Mouse (Mus musculus) heart, embryonic 14.5 days (tissue): ENCODE results near the gene Mex3a. TPM values are rescaled to one million over a fixed set of nuclear protein-coding genes. Genes with fewer than 3 reads are reported as not detected.

Experiments used
- ATAC-seq: fragments of 200-750 bp; cut with Nextera tagmentation; 2 replicates; pipeline ENCODE4 v1.8.0; 2017; ENCODE audit warnings: low read depth, moderate TSS enrichment; ENCODE audit not compliant: insufficient number of reproducible peaks, insufficient read depth, low FRiP score
- H3K27ac ChIP-seq, 2 experiments: fragments of 200-500 bp in 1 of 2; fragments of 300-500 bp in 1 of 2; sonication (generic) in 1 of 2; replicated peaks in 1 of 2; 2 replicates each; pipeline ENCODE4 v1.5.1; 2012 to 2014; ENCODE audit warnings: low read depth in 2 of 2, low read length in 2 of 2, control low read depth in 1 of 2, mild to moderate bottlenecking in 1 of 2, mixed read lengths in 1 of 2; ENCODE audit not compliant: control insufficient read depth in 1 of 2, insufficient read depth in 1 of 2
- H3K27me3 ChIP-seq: fragments of 300-500 bp; sonication (generic); 2 replicates; pipeline ENCODE4 v1.6.1; 2014; ENCODE audit warnings: mild to moderate bottlenecking, low read length, control low read depth; ENCODE audit not compliant: control insufficient read depth, insufficient read depth
- H3K36me3 ChIP-seq: fragments of 300-500 bp; sonication (generic); 2 replicates; pipeline ENCODE4 v1.6.1; 2014; ENCODE audit warnings: mild to moderate bottlenecking, control low read depth, low read length, mixed read lengths; ENCODE audit not compliant: control insufficient read depth, insufficient read depth
- H3K4me1 ChIP-seq, 2 experiments: fragments of 200-500 bp in 1 of 2; fragments of 300-500 bp in 1 of 2; sonication (generic) in 1 of 2; 2 replicates each; pipeline ENCODE4 v1.6.1; 2012 to 2014; ENCODE audit warnings: low read length in 2 of 2, control low read depth in 1 of 2, mixed read lengths in 1 of 2; ENCODE audit not compliant: control insufficient read depth in 2 of 2, insufficient read depth in 2 of 2
- H3K4me2 ChIP-seq: fragments of 300-500 bp; sonication (generic); 2 replicates; pipeline ENCODE4 v1.6.1; 2014; ENCODE audit warnings: mild to moderate bottlenecking, low read length
- H3K4me3 ChIP-seq, 2 experiments: fragments of 200-500 bp in 1 of 2; fragments of 300-500 bp in 1 of 2; sonication (generic) in 1 of 2; 2 replicates each; pipeline ENCODE4 v1.5.1; 2012 to 2014; ENCODE audit warnings: low read length in 2 of 2, mild to moderate bottlenecking in 2 of 2, control low read depth in 1 of 2, low read depth in 1 of 2, moderate library complexity in 1 of 2; ENCODE audit not compliant: control insufficient read depth in 1 of 2, insufficient read depth in 1 of 2
- H3K9ac ChIP-seq: fragments of 300-500 bp; sonication (generic); 2 replicates; pipeline ENCODE4 v1.6.1; 2014; ENCODE audit warnings: mild to moderate bottlenecking, low read length
- H3K9me3 ChIP-seq: fragments of 300-500 bp; sonication (generic); 2 replicates; pipeline ENCODE4 v1.6.1; 2016; ENCODE audit warnings: low read length, control low read depth; ENCODE audit not compliant: control insufficient read depth
- WGBS: fragments of 180-500 bp; shearing (Covaris S2); extraction: QIAGEN DNeasy Blood & Tissue Kit; methylation state at CpG from one replicate; pipeline ENCODE4 v1.1.7; 2014; 5-methylcytosine and 5-hydroxymethylcytosine counted together
- polyA plus RNA-seq: library from polyadenylated mRNA; unstranded; fragments of >200 nt; fragmentation: Nextera tagmentation; extraction: Ambion mirVana; gene quantifications from 2 replicates; pipeline ENCODE4 v1.2.1, GENCODE M21; 2014

Gene Mex3a
- polyA plus RNA-seq, 1 experiment from 2014 or later, result 11.0 TPM

DNA sequence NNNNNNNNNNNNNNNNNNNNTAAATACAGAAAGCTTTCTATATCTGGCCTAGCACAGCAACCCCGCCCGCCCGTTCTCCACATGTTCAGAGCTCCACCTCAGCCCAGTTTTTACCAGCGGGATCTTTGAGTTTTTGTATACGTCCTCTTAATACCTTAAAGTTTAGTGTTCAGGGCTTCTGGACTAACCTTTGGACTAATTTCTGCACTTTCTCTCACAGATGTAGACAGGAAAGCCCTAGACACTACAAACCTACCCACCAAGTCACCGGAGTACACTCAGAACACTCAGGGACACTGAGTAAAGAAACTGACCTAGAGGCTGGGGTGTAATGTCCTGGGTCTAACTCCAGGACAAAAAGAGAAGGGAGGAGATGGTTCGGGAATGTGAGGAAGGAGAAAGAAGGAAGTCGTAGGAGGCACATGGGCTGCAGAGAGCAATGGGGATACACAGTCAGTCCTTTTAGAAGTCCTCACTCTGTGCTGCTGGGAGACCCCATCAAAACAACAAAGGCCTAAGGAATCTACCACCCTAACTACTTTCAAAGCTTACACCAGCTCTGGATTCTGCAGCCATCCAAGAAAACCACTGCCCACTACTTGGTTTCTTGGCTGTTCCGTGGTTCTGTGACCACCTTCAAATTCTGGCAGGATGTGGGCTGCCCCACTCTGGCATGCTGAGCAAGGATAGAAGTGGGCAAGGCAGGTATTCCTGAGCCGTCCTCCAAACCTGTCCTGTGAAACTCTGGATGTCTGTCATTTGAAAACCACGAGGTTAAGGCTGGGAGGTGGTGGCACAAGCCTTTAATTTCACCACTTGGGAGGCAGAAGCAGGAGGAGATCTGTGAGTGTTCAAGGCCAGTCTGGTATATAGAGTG is 38.3 kb upstream of the Mex3a start:
- 64% methylated on average over 11 of the region's 11 CpGs for WGBS
- Histone ChIP-seq H3K4me1 (peaks cover 52 to 70% of the 10 kb centered on the region in 2 experiments), H3K4me3 (no peak overlapping the region)

DNA sequence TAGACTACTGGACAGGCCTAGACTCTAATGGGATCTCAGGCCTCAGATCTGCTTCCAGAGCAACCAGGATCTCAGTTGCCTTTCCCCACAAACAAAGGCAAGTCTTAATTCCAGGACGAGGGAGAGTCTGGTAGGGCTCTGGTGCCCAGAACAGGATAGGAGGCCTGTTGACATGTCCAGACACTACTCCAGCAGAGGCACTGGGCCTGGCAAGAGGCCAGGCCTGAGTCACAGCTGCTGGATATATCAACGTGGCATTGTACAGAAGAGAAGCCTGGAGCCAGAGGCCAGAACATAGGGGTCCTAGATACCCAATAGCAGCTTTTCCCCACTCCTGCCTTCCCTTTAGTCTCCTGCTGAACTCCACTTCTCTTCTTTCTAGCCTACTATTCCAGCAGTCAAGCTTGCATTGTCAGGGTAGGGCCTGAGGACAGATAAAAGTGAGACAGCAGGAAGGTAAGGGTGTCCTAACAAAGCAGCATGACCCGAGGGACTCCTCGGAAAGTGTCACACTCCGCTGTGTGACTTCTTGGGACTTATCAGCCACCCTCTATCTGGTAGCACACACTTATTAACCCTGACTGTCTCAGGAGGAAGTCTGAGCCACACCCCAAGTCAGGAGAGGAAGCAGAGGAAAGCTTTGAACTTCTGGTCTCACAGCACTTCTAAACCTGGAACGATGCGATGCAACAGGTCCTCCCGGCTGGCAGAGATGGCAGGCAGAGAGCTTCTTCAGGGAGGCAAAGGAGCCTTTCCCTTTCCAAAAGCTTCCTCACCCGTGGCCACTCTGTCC is 37.2 kb upstream of the Mex3a start:
- no peaks in the 10 kb centered on the region for H3K9me3 ChIP-seq
- H3K4me3 ChIP-seq, result no peak overlapping the region
- ATAC-seq, result peak; percentile 68
- WGBS, result 22% methylated on average over 9 of the region's 9 CpGs
- H3K27me3 ChIP-seq, result no peaks in the 10 kb centered on the region
- H3K4me2 ChIP-seq, result peak overlapping the region; percentile 30
- peaks cover 16% of the 10 kb centered on the region for H3K36me3 ChIP-seq
- H3K9ac ChIP-seq, result peak overlapping the region; percentile 79
- H3K27ac ChIP-seq, result peak overlapping the region; percentile 93 to 98
- peaks cover 44 to 59% of the 10 kb centered on the region in 2 experiments for H3K4me1 ChIP-seq

More for the DNA sequence above, 38.3 kb upstream of the Mex3a start:
- Histone ChIP-seq H3K27me3 (no peaks in the 10 kb centered on the region), H3K9me3 (no peaks in the 10 kb centered on the region), H3K9ac (peak overlapping the region; percentile 79), H3K4me2 (peak overlapping the region; percentile 87), H3K36me3 (peaks cover 11% of the 10 kb centered on the region), H3K27ac (peak overlapping the region; percentile 93 to 98)
- no peak for ATAC-seq

DNA sequence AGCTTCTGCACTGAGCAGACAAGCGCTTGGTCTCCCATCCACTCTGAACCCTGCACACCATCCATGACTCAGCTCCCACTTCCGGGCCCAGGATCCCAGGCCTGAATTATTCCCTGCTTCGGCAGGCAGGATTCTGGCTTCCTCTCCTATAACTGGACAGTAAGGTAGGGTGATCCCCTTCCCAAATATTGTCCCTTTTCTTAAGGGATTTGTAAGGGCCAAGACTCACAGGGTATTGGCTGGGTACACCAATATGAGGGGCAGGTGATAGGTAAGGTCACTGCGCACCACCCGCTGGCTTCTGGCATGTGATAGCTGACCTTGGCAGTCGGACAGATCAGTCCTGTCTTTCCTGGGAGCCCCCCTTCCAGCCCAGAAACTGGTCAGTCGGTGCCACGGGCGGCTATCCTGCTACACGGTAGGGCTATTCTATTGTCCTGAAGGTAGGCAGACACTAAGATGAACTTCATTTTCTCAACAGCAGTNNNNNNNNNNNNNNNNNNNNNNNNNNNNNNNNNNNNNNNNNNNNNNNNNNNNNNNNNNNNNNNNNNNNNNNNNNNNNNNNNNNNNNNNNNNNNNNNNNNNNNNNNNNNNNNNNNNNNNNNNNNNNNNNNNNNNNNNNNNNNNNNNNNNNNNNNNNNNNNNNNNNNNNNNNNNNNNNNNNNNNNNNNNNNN is 36.3 kb upstream of the Mex3a start:
- no peak overlapping the region for H3K4me3 ChIP-seq
- peaks cover 16% of the 10 kb centered on the region for H3K36me3 ChIP-seq
- H3K4me2 ChIP-seq, result peak overlapping the region; percentile 30; the same call in 1 of the 2 replicates
- WGBS, result 67% methylated on average over 10 of the region's 10 CpGs
- H3K27me3 ChIP-seq, result no peaks in the 10 kb centered on the region
- peak overlapping the region; percentile 79 for H3K9ac ChIP-seq
- H3K9me3 ChIP-seq, result no peaks in the 10 kb centered on the region
- ATAC-seq, result no peak
- H3K27ac ChIP-seq, result peak overlapping the region; percentile 93 to 98
- H3K4me1 ChIP-seq, result peaks cover 45 to 55% of the 10 kb centered on the region in 2 experiments

DNA sequence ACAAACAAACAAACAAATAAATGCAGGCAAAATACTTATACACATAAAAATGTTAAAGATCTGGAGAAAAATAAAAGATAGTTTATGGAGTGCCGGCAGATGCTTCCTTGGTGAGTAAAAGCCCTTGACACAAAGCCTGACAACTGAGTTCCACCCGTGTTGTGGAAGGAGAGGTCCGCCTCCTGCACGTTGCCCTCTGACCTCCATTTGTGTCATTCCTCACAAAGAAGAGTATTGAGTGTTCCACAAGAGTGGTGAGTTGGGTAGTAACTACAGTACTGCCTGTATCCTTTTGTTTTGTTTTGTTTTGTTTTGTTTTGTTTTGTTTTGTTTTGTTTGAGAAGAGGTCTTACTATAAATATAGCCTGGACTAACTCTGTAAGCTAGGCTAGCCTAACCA is 32.6 kb upstream of the Mex3a start:
- Histone ChIP-seq H3K9me3 (no peaks in the 10 kb centered on the region), H3K36me3 (peaks cover 16% of the 10 kb centered on the region), H3K4me1 (peaks cover 29 to 53% of the 10 kb centered on the region in 2 experiments), H3K4me2 (no peak overlapping the region), H3K27me3 (no peaks in the 10 kb centered on the region), H3K4me3 (no peak overlapping the region), H3K9ac (no peak overlapping the region), H3K27ac (no peak overlapping the region)
- WGBS, result 82% methylated on average over 4 of the region's 4 CpGs
- no peak for ATAC-seq

GRCm38 (mm10) chr3:88500087-88500486 is 32.1 kb upstream of the Mex3a start:
- 80% methylated on average over 7 of the region's 7 CpGs for WGBS
- Histone ChIP-seq H3K36me3 (peaks cover 16% of the 10 kb centered on the region), H3K4me1 (peaks cover 24 to 48% of the 10 kb centered on the region in 2 experiments), H3K4me3 (no peak overlapping the region), H3K27ac (no peak overlapping the region), H3K4me2 (peak overlapping the region; percentile 94; the same call in 1 of the 2 replicates), H3K9ac (peak overlapping the region; percentile 93; the same call in 1 of the 2 replicates), H3K9me3 (no peaks in the 10 kb centered on the region), H3K27me3 (no peaks in the 10 kb centered on the region)
- no peak for ATAC-seq

DNA sequence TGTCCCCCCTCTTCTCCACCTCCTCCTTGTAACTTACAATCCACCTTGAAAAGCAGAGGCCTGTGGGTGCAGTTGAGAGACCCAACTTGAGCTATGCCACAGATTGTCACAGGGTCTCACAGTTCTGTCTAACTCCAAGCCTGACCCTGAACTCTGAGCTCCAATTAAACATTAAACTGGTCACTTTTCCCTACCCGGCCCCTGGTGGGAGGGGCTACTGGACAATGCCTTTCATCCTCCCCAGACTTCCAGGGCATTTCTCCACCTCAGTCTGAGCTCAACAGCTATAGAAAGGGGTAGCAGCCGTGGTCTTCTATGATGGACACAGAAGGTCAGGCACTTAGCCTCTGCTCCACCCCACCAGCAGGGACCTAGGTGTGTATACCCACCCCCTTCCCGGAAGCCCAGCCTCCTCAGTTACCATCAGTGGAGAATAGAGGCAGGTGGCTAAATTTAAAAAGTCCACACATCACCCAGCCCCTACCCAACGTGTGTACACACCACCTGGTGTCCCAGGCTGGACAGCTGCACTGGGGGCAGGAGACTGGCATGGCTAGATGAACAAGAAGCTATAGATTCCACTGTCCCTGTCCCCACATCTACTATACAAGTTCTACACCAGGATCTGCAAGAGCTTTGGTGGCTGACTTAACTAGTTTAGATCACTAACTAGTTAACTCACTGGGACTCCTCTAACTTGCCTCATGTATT is 31.4 kb upstream of the Mex3a start:
- Histone ChIP-seq H3K36me3 (peaks cover 16% of the 10 kb centered on the region), H3K4me3 (peak overlapping the region in 1 of 2 experiments; percentile 74; a peak in 2 of 4 replicates), H3K9ac (peak overlapping the region; percentile 93; the same call in 1 of the 2 replicates), H3K27me3 (no peaks in the 10 kb centered on the region), H3K4me1 (peaks cover 17 to 41% of the 10 kb centered on the region in 2 experiments), H3K9me3 (no peaks in the 10 kb centered on the region), H3K4me2 (peak overlapping the region; percentile 94), H3K27ac (peak overlapping the region in 1 of 2 experiments; percentile 89; a peak in 2 of 4 replicates)
- 64% methylated on average over 4 of the region's 4 CpGs for WGBS
- ATAC-seq, result no peak
